Mouse (Mus musculus): Measurements from ENCODE around the gene Ifna12.
"Not testable (repeated sequence)": the region's sequence is repeated elsewhere in the genome, so short reads cannot be mapped to it uniquely, and the experiment has no call there.

DNA sequence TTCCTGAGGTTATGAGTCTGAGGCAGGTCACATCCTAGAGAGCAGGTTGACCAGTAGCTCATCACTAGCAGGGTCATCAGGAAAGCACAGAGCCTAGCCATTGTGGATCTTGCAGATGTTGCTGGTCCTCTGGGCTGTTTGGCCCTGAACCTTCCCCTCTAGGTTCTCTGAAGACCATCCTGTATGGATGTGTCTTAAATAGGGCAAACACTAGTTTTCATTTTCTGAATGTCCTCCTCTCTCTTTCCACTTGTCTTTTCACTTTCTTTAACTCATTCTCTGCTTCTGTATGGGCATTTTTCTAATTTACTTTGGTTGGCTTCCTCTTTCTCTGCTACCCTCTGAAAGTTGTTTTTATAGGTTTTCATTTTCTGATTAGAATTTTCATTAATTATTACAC lies 45.0 kb downstream of the Ifna12 start, which contains the start of gene Ifna15:
- TF ChIP-seq POLR2A (IDR thresholded peaks at IDR 0.05; ENCODE audit: control insufficient read depth, low read depth, low read length); CTCF (IDR thresholded peaks at IDR 0.05; ENCODE audit: control insufficient read depth, insufficient read depth, insufficient replicate concordance, low read depth, low read length): not testable (repeated sequence)
